Mouse (Mus musculus) embryonic fibroblast, embryonic 13.5 days (primary cell): ENCODE measurements around the gene Rassf1. TPM values are rescaled to one million over a fixed set of nuclear protein-coding genes. Genes with fewer than 3 reads are reported as not detected.
"Not testable (repeated sequence)": the region's sequence is repeated elsewhere in the genome, so short reads cannot be mapped to it uniquely, and the experiment has no call there.

Source experiments
- H3K27ac ChIP-seq: 2 replicates; pipeline ENCODE4 v1.5.1; 2012; ENCODE audit warnings: low read length, control low read depth, inconsistent platforms; ENCODE audit not compliant: insufficient read depth
- H3K4me1 ChIP-seq: 2 replicates; pipeline ENCODE4 v1.6.1; 2011; ENCODE audit warnings: low read length; ENCODE audit not compliant: control insufficient read depth, insufficient read depth
- H3K4me3 ChIP-seq: 2 replicates; pipeline ENCODE4 v1.5.1; 2011; ENCODE audit warnings: mild to moderate bottlenecking, control low read depth, low read length; ENCODE audit not compliant: insufficient read depth
- CTCF ChIP-seq: IDR thresholded peaks from 2 replicates; pipeline ENCODE4 v1.5.1; 2011; ENCODE audit warnings: mild to moderate bottlenecking, control low read depth, low read length, moderate library complexity, borderline replicate concordance; ENCODE audit not compliant: insufficient read depth
- POLR2A ChIP-seq: IDR thresholded peaks from 2 replicates; pipeline ENCODE4 v1.6.1; 2011; ENCODE audit warnings: low read depth, mild to moderate bottlenecking, control low read depth, low read length, moderate library complexity
- polyA plus RNA-seq: library from polyadenylated mRNA; stranded (reverse); fragments of >200 nt; gene quantifications from 2 replicates; pipeline ENCODE4 v1.2.4, GENCODE M21; 2011; ENCODE audit warnings: low read depth; ENCODE audit not compliant: missing spikeins, insufficient read length

Rassf1 gene
- polyA plus RNA-seq, 1 experiment: 72.6 TPM

GRCm38 (mm10) chr9:107554319-107554825 is 3.0 kb downstream of the Rassf1 start:
- H3K4me1 ChIP-seq: peaks cover 12% of the 10 kb centered on the region
- H3K4me3 ChIP-seq: peak overlapping the region; percentile 76
- TF ChIP-seq CTCF (no peak), POLR2A (peak; percentile 91)
- peak overlapping the region; percentile 95 for H3K27ac ChIP-seq

GRCm38 (mm10) chr9:107555031-107555457 is 3.7 kb downstream of the Rassf1 start:
- Histone ChIP-seq H3K4me1 (peaks cover 12% of the 10 kb centered on the region), H3K27ac (peak overlapping the region; percentile 95), H3K4me3 (peak overlapping the region; percentile 76)
- TF ChIP-seq POLR2A (peak; percentile 71), CTCF (no peak)

GRCm38 (mm10) chr9:107555701-107556100 is 4.3 kb downstream of the Rassf1 start:
- TF ChIP-seq POLR2A: no peak
- TF ChIP-seq CTCF: no peak
- Histone ChIP-seq H3K4me1 (peaks cover 12% of the 10 kb centered on the region), H3K4me3 (peak overlapping the region; percentile 76), H3K27ac (peak overlapping the region; percentile 95)

- peak overlapping the region; percentile 76 for H3K4me3 ChIP-seq
- peak overlapping the region; percentile 7; the same call in 1 of the 2 replicates for H3K27ac ChIP-seq
- H3K4me1 ChIP-seq: peaks cover 12% of the 10 kb centered on the region; the same call in 1 of the 2 replicates
- TF ChIP-seq POLR2A (no peak), CTCF (no peak)
Observed at GRCm38 (mm10) chr9:107556346-107556745, 5.0 kb downstream of the Rassf1 start.

GRCm38 (mm10) chr9:107563029-107563581 is 11.8 kb downstream of the Rassf1 start, which contains the start of gene Tusc2:
Gene Tusc2, plus strand, starts transcription at chr9:107563255.
- H3K4me1 ChIP-seq: peaks cover 4% of the 10 kb centered on the region; the same call in 1 of the 2 replicates
- no peak for TF ChIP-seq CTCF
- TF ChIP-seq POLR2A: peak; percentile 68
- peak within 1 kb of the TSS; percentile 57 for H3K4me3 ChIP-seq
- H3K27ac ChIP-seq: no peak within 1 kb of the TSS

- H3K4me1 ChIP-seq, H3K4me3 ChIP-seq, H3K27ac ChIP-seq: not testable (repeated sequence)
Observed at GRCm38 (mm10) chr9:107565556-107565955, 14.2 kb downstream of the Rassf1 start.

- Histone ChIP-seq H3K27ac (no peak overlapping the region), H3K4me3 (no peak overlapping the region), H3K4me1 (peaks cover 4% of the 10 kb centered on the region; the same call in 1 of the 2 replicates)
- no peak for TF ChIP-seq POLR2A
- peak; percentile 83; the same call in 1 of the 2 replicates for TF ChIP-seq CTCF
Observed at GRCm38 (mm10) chr9:107566041-107566709, 14.8 kb downstream of the Rassf1 start.

GRCm38 (mm10) chr9:107566855-107567254 is 15.5 kb downstream of the Rassf1 start:
- no peak for TF ChIP-seq POLR2A
- no peak for TF ChIP-seq CTCF
- Histone ChIP-seq H3K27ac (no peak overlapping the region), H3K4me1 (peaks cover 4% of the 10 kb centered on the region; the same call in 1 of the 2 replicates), H3K4me3 (no peak overlapping the region)

- Histone ChIP-seq H3K27ac (peak within 1 kb of the TSS; percentile 31; the same call in 1 of the 2 replicates), H3K4me3 (peak within 1 kb of the TSS; percentile 81), H3K4me1 (peaks cover 4% of the 10 kb centered on the region; the same call in 1 of the 2 replicates)
- TF ChIP-seq CTCF (no peak), POLR2A (no peak)
Observed at GRCm38 (mm10) chr9:107567702-107568319, 16.5 kb downstream of the Rassf1 start, which contains the start of gene Hyal2. Gene Hyal2, plus strand, starts transcription at chr9:107567945.
